8 mouse cellular contexts compared by ENCODE assay signal in the genomic region with DNA sequence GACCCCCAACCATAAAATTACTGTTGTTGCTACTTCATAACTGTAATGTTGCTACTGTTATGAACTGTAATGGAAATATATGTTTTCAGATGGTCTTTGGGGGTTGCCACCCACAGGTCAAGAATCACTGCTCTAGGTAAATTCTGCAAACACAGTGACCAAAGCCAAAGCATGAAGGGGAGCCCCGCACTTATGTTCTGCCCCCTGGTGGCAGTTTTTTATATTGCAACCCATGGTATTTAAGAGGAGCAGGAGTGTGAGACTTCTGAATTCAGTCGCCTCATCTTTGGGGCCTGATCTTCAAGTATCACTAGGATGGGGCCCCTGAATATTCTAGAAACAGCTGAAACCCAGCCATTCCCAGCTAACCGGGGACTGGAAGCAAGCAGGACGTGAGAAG. TPM values are rescaled to one million over a fixed set of nuclear protein-coding genes. Genes with fewer than 3 reads are reported as not detected.
A peak's percentile ranks its signal among the peaks of the same experiment; 100 is the strongest.
DNase-seq lines count a peak whose midpoint lies in the region; ATAC-seq and TF ChIP-seq lines count a peak whose summit lies in the region.

No protein-coding gene starts in this region.

- H3K4me1 ChIP-seq in liver, embryonic 14.5 days (replicated peaks; ENCODE audit: control insufficient read depth in 2 of 2, insufficient read depth in 2 of 2, low read length in 1 of 2), result peaks cover 4 to 14% of the 10 kb centered on the region in 2 experiments; a peak in 3 of 4 replicates

- WGBS in liver, embryonic 14.5 days (ENCODE audit: insufficient replicate concordance), result 5% methylated on average over 4 of the region's 4 CpGs

- no peak overlapping the region for H3K27ac ChIP-seq in liver, embryonic 14.5 days

- H3K27me3 ChIP-seq in liver, embryonic 14.5 days (ENCODE audit: control insufficient read depth, insufficient read depth, low read length), result peaks cover 48% of the 10 kb centered on the region

- TF ChIP-seq EP300 in liver, embryonic 14.5 days (IDR thresholded peaks at IDR 0.05; ENCODE audit: low read depth), result no peak

- no peaks in the 10 kb centered on the region for H3K9me3 ChIP-seq in liver, embryonic 14.5 days (ENCODE audit: control insufficient read depth, low read length)

- H3K4me2 ChIP-seq in liver, embryonic 14.5 days (ENCODE audit: low read depth), result no peak overlapping the region

- intact Hi-C loops in heart, postnatal 25 days (cut with DNase I), result loop anchor here (1.0 kb wide), 1 partner anchor 20 kb away; no protein-coding TSS in a partner anchor

- H3K9ac ChIP-seq in liver, embryonic 14.5 days (replicated peaks), result no peak overlapping the region

- DNase-seq in heart, adult 18-20 months, result peak; percentile 39 to 83
- no peak for DNase-seq in heart, postnatal 25 days (ENCODE audit: low spot score)
- DNase-seq in 3T3-L1 (ENCODE audit: low read depth, low spot score) (peak; percentile 74), adipocyte (ENCODE audit: low spot score) (peak; percentile 77)
- peak; percentile 51 for DNase-seq in embryo, embryonic 10 days (ENCODE audit: low spot score)
- peak; percentile 84 for DNase-seq in induced T-regulatory cell, adult 2 months (ENCODE audit: low read depth)
- peak; percentile 34 to 42 (median 36) for DNase-seq in liver, embryonic 14.5 days (ENCODE audit: low read depth in 3 of 3, low spot score in 3 of 3)
- DNase-seq in right cerebral cortex, postnatal 14 days, result peak; percentile 73

- H3K36me3 ChIP-seq in liver, embryonic 14.5 days (replicated peaks; ENCODE audit: control insufficient read depth, insufficient read depth, low read depth), result no peaks in the 10 kb centered on the region

- no peak for ATAC-seq in liver, embryonic 14.5 days (ENCODE audit: insufficient read depth)

- H3K4me3 ChIP-seq in liver, embryonic 14.5 days (ENCODE audit: insufficient read depth in 1 of 2, low read depth in 2 of 2, low read length in 2 of 2), result no peak overlapping the region

- TF ChIP-seq CTCF in liver, embryonic 14.5 days (IDR thresholded peaks at IDR 0.05; ENCODE audit: low read depth), result peak; percentile 83

RNA-seq across cellular contexts. Expression of a gene that starts 15.4 kb away (rescaled TPM):
- not detected for total RNA-seq in heart, adult 18-20 months (2021)
- total RNA-seq in heart, postnatal 25 days (2021), result not detected
- polyA plus RNA-seq in liver, embryonic 14.5 days (2012; rRNA removed), result not detected in 2 replicates
- not detected in 2 replicates for polyA plus RNA-seq in liver, embryonic 14.5 days (2014; fragmentation: Nextera tagmentation; extraction: Ambion mirVana)

RNA-seq across cellular contexts. Expression of a gene that starts 24.6 kb away (rescaled TPM):
- total RNA-seq in heart, adult 18-20 months (2021), result not detected
- not detected for total RNA-seq in heart, postnatal 25 days (2021)
- polyA plus RNA-seq in liver, embryonic 14.5 days (2012; rRNA removed), result not detected in 2 replicates
- not detected in 2 replicates for polyA plus RNA-seq in liver, embryonic 14.5 days (2014; fragmentation: Nextera tagmentation; extraction: Ambion mirVana)

RNA-seq across cellular contexts. Expression of a gene that starts 51.7 kb away (rescaled TPM):
- total RNA-seq in heart, adult 18-20 months (2021), result not detected
- total RNA-seq in heart, postnatal 25 days (2021), result not detected
- not detected in 2 replicates for polyA plus RNA-seq in liver, embryonic 14.5 days (2012; rRNA removed)
- not detected in 2 replicates for polyA plus RNA-seq in liver, embryonic 14.5 days (2014; fragmentation: Nextera tagmentation; extraction: Ambion mirVana)

RNA-seq across cellular contexts. Expression of a gene that starts 52.0 kb away (rescaled TPM):
- 10 to 100 TPM; 21.5 to 21.6 TPM for total RNA-seq in heart, adult 18-20 months (2021)
- 10 to 100 TPM; 18.8 to 21.9 TPM for total RNA-seq in heart, postnatal 25 days (2021)
- polyA plus RNA-seq in liver, embryonic 14.5 days (2012; rRNA removed), result 9.1 and 9.9 TPM in 2 replicates
- polyA plus RNA-seq in liver, embryonic 14.5 days (2014; fragmentation: Nextera tagmentation; extraction: Ambion mirVana), result 9.0 and 10.7 TPM in 2 replicates
